Mouse (Mus musculus) hindbrain, postnatal 0 days (tissue): ENCODE data around the gene Cxcl10. TPM values are rescaled to one million over a fixed set of nuclear protein-coding genes. Genes with fewer than 3 reads are reported as not detected.

Experiments used
- ATAC-seq: fragments of 200-750 bp; cut with Nextera tagmentation; 2 replicates; pipeline ENCODE4 v1.8.0; 2017; ENCODE audit warnings: mild to moderate bottlenecking, moderate TSS enrichment, moderate library complexity
- DNase-seq: peaks from one replicate; pipeline ENCODE4 v3.0.0-alpha.2; 2015; ENCODE audit warnings: low spot score
- H3K27ac ChIP-seq: fragments of 300-500 bp; sonication (generic); 2 replicates; pipeline ENCODE4 v1.5.1; 2014; ENCODE audit warnings: mild to moderate bottlenecking
- H3K27me3 ChIP-seq: fragments of 300-500 bp; sonication (generic); 2 replicates; pipeline ENCODE4 v1.6.1; 2014; ENCODE audit warnings: low read length, mixed read lengths; ENCODE audit not compliant: insufficient read depth
- H3K36me3 ChIP-seq: fragments of 300-500 bp; sonication (generic); 2 replicates; pipeline ENCODE4 v1.6.1; 2014; ENCODE audit warnings: low read length, mixed read lengths; ENCODE audit not compliant: insufficient read depth
- H3K4me1 ChIP-seq: fragments of 300-500 bp; sonication (generic); 2 replicates; pipeline ENCODE4 v1.6.1; 2014; ENCODE audit warnings: antibody characterized with exemption, low read length, mixed read lengths; ENCODE audit not compliant: insufficient read depth
- H3K4me2 ChIP-seq: fragments of 300-500 bp; sonication (generic); 2 replicates; pipeline ENCODE4 v1.6.1; 2014; ENCODE audit warnings: low read depth, mild to moderate bottlenecking, low read length, moderate library complexity, mixed read lengths
- H3K4me3 ChIP-seq: fragments of 300-500 bp; sonication (generic); 2 replicates; pipeline ENCODE4 v1.5.1; 2014; ENCODE audit warnings: low read length
- H3K9ac ChIP-seq: fragments of 300-500 bp; sonication (generic); replicated peaks from 2 replicates; pipeline ENCODE4 v1.6.1; 2014; ENCODE audit warnings: mild to moderate bottlenecking, low read length, moderate library complexity, mixed read lengths
- H3K9me3 ChIP-seq: fragments of 300-500 bp; sonication (generic); 2 replicates; pipeline ENCODE4 v1.6.1; 2016; ENCODE audit warnings: low read length, mixed read lengths
- CTCF ChIP-seq: IDR thresholded peaks from 2 replicates; pipeline ENCODE4 v1.5.1; 2016; ENCODE audit warnings: antibody characterized with exemption, control low read depth, low read depth
- WGBS: fragments of 180-500 bp; shearing (Covaris S2); extraction: QIAGEN DNeasy Blood & Tissue Kit; methylation state at CpG from one replicate; pipeline ENCODE4 v1.1.7; 2014; 5-methylcytosine and 5-hydroxymethylcytosine counted together
- polyA plus RNA-seq: library from polyadenylated mRNA; unstranded; fragments of >200 nt; fragmentation: Nextera tagmentation; extraction: Ambion mirVana; gene quantifications from 2 replicates; pipeline ENCODE4 v1.2.1, GENCODE M21; 2015
- total RNA-seq: library from RNA; depleted of rRNA; stranded (reverse); fragments of >200 nt; gene quantifications from 2 replicates; pipeline ENCODE4 v1.2.3, GENCODE M21; 2014

Cxcl10 gene
- total and polyA plus RNA-seq, 2 experiments from 2014 or later, result 0.80 TPM; not detected in 1

- peak; percentile 83 for TF ChIP-seq CTCF
- H3K4me1 ChIP-seq, result no peaks in the 10 kb centered on the region
- H3K27ac ChIP-seq, result no peak overlapping the region
- no peak overlapping the region for H3K4me2 ChIP-seq
- no peaks in the 10 kb centered on the region for H3K36me3 ChIP-seq
- H3K4me3 ChIP-seq, result no peak overlapping the region
- DNase-seq (peak; percentile 95), ATAC-seq (peak; percentile 86)
- no peak overlapping the region for H3K9ac ChIP-seq
- no peaks in the 10 kb centered on the region for H3K27me3 ChIP-seq
- no peaks in the 10 kb centered on the region for H3K9me3 ChIP-seq
- 37% methylated on average over 12 of the region's 12 CpGs for WGBS
Observed at GRCm38 (mm10) chr5:92381550-92382348, 33.1 kb upstream of the Cxcl10 start.

- Histone ChIP-seq H3K4me1 (no peaks in the 10 kb centered on the region), H3K4me3 (no peak overlapping the region), H3K4me2 (no peak overlapping the region), H3K27me3 (no peaks in the 10 kb centered on the region), H3K36me3 (no peaks in the 10 kb centered on the region), H3K27ac (no peak overlapping the region), H3K9ac (no peak overlapping the region), H3K9me3 (no peaks in the 10 kb centered on the region)
- no peak for TF ChIP-seq CTCF
- WGBS, result 56% methylated on average over 13 of the region's 13 CpGs
- ATAC-seq (no peak), DNase-seq (no peak)
Observed at GRCm38 (mm10) chr5:92376795-92377405, 28.2 kb upstream of the Cxcl10 start.

GRCm38 (mm10) chr5:92375368-92375767 lies 26.7 kb upstream of the Cxcl10 start:
- 77% methylated on average over 17 of the region's 17 CpGs for WGBS
- no peak overlapping the region for H3K9ac ChIP-seq

GRCm38 (mm10) chr5:92374721-92375142 lies 26.0 kb upstream of the Cxcl10 start:
- Histone ChIP-seq H3K4me2 (no peak overlapping the region), H3K36me3 (no peaks in the 10 kb centered on the region), H3K9ac (no peak overlapping the region), H3K27me3 (no peaks in the 10 kb centered on the region), H3K4me1 (0 out of 2 replicates have a peak, but pooled peaks cover 5% of the 10 kb centered on the region), H3K9me3 (no peaks in the 10 kb centered on the region), H3K4me3 (no peak overlapping the region), H3K27ac (no peak overlapping the region)
- no peak for TF ChIP-seq CTCF
- no peak for DNase-seq
- WGBS, result 63% methylated on average over 6 of the region's 6 CpGs
- no peak for ATAC-seq

More at GRCm38 (mm10) chr5:92375368-92375767, 26.7 kb upstream of the Cxcl10 start:
- H3K4me2 ChIP-seq, result no peak overlapping the region
- TF ChIP-seq CTCF, result no peak
- H3K9me3 ChIP-seq, result no peaks in the 10 kb centered on the region
- ATAC-seq, result no peak
- H3K4me3 ChIP-seq, result no peak overlapping the region
- 0 out of 2 replicates have a peak, but pooled peaks cover 5% of the 10 kb centered on the region for H3K4me1 ChIP-seq
- no peak for DNase-seq
- no peak overlapping the region for H3K27ac ChIP-seq
- H3K36me3 ChIP-seq, result no peaks in the 10 kb centered on the region
- no peaks in the 10 kb centered on the region for H3K27me3 ChIP-seq

GRCm38 (mm10) chr5:92372605-92373004 lies 23.9 kb upstream of the Cxcl10 start:
- Histone ChIP-seq H3K9me3 (no peaks in the 10 kb centered on the region), H3K27ac (no peak overlapping the region), H3K27me3 (no peaks in the 10 kb centered on the region), H3K4me1 (0 out of 2 replicates have a peak, but pooled peaks cover 5% of the 10 kb centered on the region), H3K36me3 (no peaks in the 10 kb centered on the region), H3K4me3 (no peak overlapping the region), H3K9ac (no peak overlapping the region), H3K4me2 (no peak overlapping the region)
- TF ChIP-seq CTCF, result no peak
- ATAC-seq (no peak), DNase-seq (no peak)
- WGBS, result 88% methylated on average over 2 of the region's 2 CpGs

GRCm38 (mm10) chr5:92371361-92371976 lies 22.8 kb upstream of the Cxcl10 start:
- no peaks in the 10 kb centered on the region for H3K27me3 ChIP-seq
- H3K4me3 ChIP-seq, result no peak overlapping the region
- H3K4me1 ChIP-seq, result 0 out of 2 replicates have a peak, but pooled peaks cover 5% of the 10 kb centered on the region
- no peak overlapping the region for H3K9ac ChIP-seq
- 55% methylated on average over 14 of the region's 14 CpGs for WGBS
- no peaks in the 10 kb centered on the region for H3K36me3 ChIP-seq
- no peak overlapping the region for H3K27ac ChIP-seq
- peak; percentile 74 for ATAC-seq
- H3K4me2 ChIP-seq, result no peak overlapping the region
- peak; percentile 34 for DNase-seq
- H3K9me3 ChIP-seq, result no peaks in the 10 kb centered on the region
- TF ChIP-seq CTCF, result 0 out of 2 replicates have a peak, but pooled peaks have one; percentile 17
